Mouse (Mus musculus) hindbrain, embryonic 14.5 days (tissue): ENCODE measurements around the gene Zfp507. TPM values are rescaled to one million over a fixed set of nuclear protein-coding genes. Genes with fewer than 3 reads are reported as not detected.
A peak's percentile ranks its signal among the peaks of the same experiment; 100 is the strongest.

ENCODE experiments used
- ATAC-seq: fragments of 200-750 bp; cut with Nextera tagmentation; 2 replicates; pipeline ENCODE4 v1.8.0; 2017; ENCODE audit warnings: moderate number of reproducible peaks, mild to moderate bottlenecking, moderate TSS enrichment, moderate library complexity; ENCODE audit not compliant: low FRiP score
- DNase-seq: peaks from one replicate; pipeline ENCODE4 v3.0.0-alpha.2; 2015; ENCODE audit warnings: low spot score
- H3K27ac ChIP-seq: fragments of 300-500 bp; sonication (generic); 2 replicates; pipeline ENCODE4 v1.5.1; 2014; ENCODE audit warnings: mild to moderate bottlenecking, moderate library complexity
- H3K27me3 ChIP-seq: fragments of 300-500 bp; sonication (generic); 2 replicates; pipeline ENCODE4 v1.6.1; 2014; ENCODE audit warnings: mild to moderate bottlenecking, low read length, mixed read lengths; ENCODE audit not compliant: control insufficient read depth, insufficient read depth
- H3K36me3 ChIP-seq: fragments of 300-500 bp; sonication (generic); replicated peaks from 2 replicates; pipeline ENCODE4 v1.6.1; 2014; ENCODE audit not compliant: control insufficient read depth, insufficient read depth
- H3K4me1 ChIP-seq: fragments of 300-500 bp; sonication (generic); replicated peaks from 2 replicates; pipeline ENCODE4 v1.6.1; 2014; ENCODE audit warnings: antibody characterized with exemption, low read length, mixed read lengths; ENCODE audit not compliant: control insufficient read depth, insufficient read depth
- H3K4me2 ChIP-seq: fragments of 300-500 bp; sonication (generic); replicated peaks from 2 replicates; pipeline ENCODE4 v1.6.1; 2014; ENCODE audit warnings: mild to moderate bottlenecking, moderate library complexity
- H3K4me3 ChIP-seq: fragments of 300-500 bp; sonication (generic); replicated peaks from 2 replicates; pipeline ENCODE4 v1.5.1; 2014; ENCODE audit warnings: mild to moderate bottlenecking, low read length
- H3K9ac ChIP-seq: fragments of 300-500 bp; sonication (generic); 2 replicates; pipeline ENCODE4 v1.6.1; 2014
- H3K9me3 ChIP-seq: fragments of 300-500 bp; sonication (generic); 2 replicates; pipeline ENCODE4 v1.6.1; 2016; ENCODE audit warnings: low read length; ENCODE audit not compliant: control insufficient read depth
- WGBS: fragments of 180-500 bp; shearing (Covaris S2); extraction: QIAGEN DNeasy Blood & Tissue Kit; methylation state at CpG from one replicate; pipeline ENCODE4 v1.1.7; 2014; 5-methylcytosine and 5-hydroxymethylcytosine counted together
- polyA plus RNA-seq: library from polyadenylated mRNA; unstranded; fragments of >200 nt; fragmentation: Nextera tagmentation; extraction: Ambion mirVana; gene quantifications from 2 replicates; pipeline ENCODE4 v1.2.1, GENCODE M21; 2014

Zfp507 gene
- polyA plus RNA-seq, 1 experiment from 2014 or later = 16.0 TPM

DNA sequence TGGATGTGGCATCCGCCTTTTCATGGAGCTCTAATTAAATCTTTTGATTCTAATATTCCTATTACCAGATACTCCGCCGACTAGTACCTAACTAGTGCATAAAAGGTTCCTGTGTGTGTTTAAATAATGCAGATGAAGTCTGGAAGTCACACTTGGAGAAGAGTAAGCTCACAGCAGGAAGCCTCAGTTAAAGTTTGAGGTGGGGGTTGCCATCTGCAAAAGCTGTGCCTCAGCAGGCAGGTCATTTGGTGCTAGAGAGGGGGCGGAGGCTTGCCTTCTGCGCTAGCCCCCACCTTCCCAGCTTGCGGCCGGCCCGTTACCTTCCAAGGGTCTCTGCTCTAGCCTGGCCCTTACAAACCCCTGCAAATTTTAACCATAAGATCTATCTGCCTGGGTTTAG is 11.9 kb downstream of the Zfp507 start:
- Histone ChIP-seq H3K36me3 (peaks cover 93% of the 10 kb centered on the region), H3K9ac (no peak overlapping the region), H3K4me1 (no peaks in the 10 kb centered on the region), H3K4me2 (no peak overlapping the region), H3K4me3 (no peak overlapping the region), H3K27me3 (no peaks in the 10 kb centered on the region), H3K9me3 (no peaks in the 10 kb centered on the region), H3K27ac (no peak overlapping the region)
- no peak for ATAC-seq
- 73% methylated on average over 8 of the region's 8 CpGs for WGBS
- DNase-seq = no peak

DNA sequence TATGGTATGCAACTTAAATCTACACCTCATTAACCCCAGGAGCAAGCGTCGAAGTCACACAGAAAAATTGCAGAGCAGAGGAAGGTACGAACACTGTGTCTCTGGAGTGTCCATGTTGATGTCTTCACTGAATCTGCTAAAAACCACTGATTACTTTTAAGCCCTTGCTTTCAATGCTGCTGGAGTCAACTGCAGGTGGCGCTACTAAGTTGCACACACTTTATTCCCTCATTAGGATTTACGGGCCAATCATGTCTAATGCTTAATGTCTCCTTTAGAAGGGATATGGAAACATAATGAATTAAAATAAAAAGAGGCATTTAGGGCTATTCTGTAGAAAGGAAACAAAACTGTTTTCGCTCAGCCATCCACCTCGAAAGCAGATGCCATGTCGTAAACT is 12.6 kb downstream of the Zfp507 start:
- no peak overlapping the region for H3K4me2 ChIP-seq
- H3K4me1 ChIP-seq = no peaks in the 10 kb centered on the region
- H3K4me3 ChIP-seq = no peak overlapping the region
- no peak overlapping the region for H3K27ac ChIP-seq
- H3K36me3 ChIP-seq = peaks cover 93% of the 10 kb centered on the region
- H3K9ac ChIP-seq = no peak overlapping the region
- DNase-seq (peak; percentile 53), ATAC-seq (no peak)
- 83% methylated on average over 8 of the region's 8 CpGs for WGBS
- no peaks in the 10 kb centered on the region for H3K9me3 ChIP-seq
- no peaks in the 10 kb centered on the region for H3K27me3 ChIP-seq

DNA sequence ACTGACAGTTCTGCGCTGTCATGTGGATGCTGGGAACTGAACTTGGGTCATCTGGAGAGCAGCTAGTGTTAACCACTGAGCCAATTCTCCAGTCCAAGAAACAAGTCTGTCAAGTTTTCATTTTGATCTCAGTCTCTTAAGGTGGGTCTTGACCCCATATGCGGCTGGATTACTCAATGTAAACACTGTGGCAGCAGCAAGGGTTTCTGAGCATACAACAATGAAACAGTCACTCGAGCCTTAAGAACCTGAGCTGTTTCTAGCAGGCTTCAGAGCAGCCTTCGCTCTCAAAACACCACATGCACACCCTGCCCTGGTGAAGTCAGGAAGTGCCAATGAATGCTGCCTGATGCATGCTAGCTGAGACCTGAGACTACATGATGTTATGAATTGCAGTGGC is 17.2 kb downstream of the Zfp507 start:
- Histone ChIP-seq H3K9ac (no peak overlapping the region), H3K27me3 (no peaks in the 10 kb centered on the region), H3K27ac (no peak overlapping the region), H3K9me3 (no peaks in the 10 kb centered on the region), H3K4me2 (no peak overlapping the region), H3K4me1 (no peaks in the 10 kb centered on the region), H3K4me3 (no peak overlapping the region), H3K36me3 (peaks cover 74% of the 10 kb centered on the region)
- DNase-seq = no peak
- ATAC-seq = no peak
- 91% methylated on average over 4 of the region's 4 CpGs for WGBS

DNA sequence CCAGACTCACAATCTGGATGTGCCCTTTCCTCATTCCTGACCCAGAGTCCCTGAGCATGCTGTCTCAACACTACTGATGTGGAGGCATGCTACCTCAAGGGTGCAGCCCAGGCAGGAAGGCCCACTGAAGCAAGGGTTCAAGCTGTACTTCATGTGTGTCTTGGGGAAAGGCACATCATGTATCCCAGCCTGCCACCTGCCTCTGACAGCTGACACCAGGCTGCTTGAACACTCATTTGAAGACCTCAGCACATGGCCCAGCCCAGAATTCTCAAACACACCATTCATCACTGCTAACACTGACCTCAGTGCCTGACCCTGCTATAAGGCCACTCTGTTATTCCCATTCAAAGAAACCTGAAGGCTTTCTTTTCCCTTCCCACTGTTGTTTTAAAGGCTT is 20.6 kb downstream of the Zfp507 start:
- no peak for ATAC-seq
- no peak overlapping the region for H3K4me2 ChIP-seq
- H3K27ac ChIP-seq = no peak overlapping the region
- H3K9ac ChIP-seq = no peak overlapping the region
- H3K9me3 ChIP-seq = no peaks in the 10 kb centered on the region
- no peak for DNase-seq
- peaks cover 71% of the 10 kb centered on the region for H3K36me3 ChIP-seq
- H3K4me3 ChIP-seq = no peak overlapping the region
- no peaks in the 10 kb centered on the region for H3K4me1 ChIP-seq
- H3K27me3 ChIP-seq = no peaks in the 10 kb centered on the region

DNA sequence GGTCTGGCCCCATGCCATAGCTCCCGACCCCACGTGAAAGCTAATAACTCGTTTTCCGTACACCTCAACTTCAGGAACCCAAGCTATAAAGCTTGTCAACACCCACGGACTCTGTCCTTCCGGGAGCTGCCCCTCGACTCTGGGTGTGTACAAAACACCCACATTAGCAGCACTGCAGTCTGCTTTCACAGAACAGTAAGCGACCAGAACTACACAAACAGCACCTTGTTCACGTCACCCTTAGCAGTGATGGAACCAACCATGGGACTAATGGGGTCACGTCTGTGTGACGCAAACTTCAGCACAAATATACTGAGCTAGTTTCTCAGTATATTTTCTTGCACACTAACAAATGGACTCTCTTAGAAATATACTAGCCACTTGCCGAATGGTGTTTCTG is 28.7 kb downstream of the Zfp507 start:
- Histone ChIP-seq H3K9ac (no peak overlapping the region), H3K27ac (no peak overlapping the region), H3K4me1 (no peaks in the 10 kb centered on the region), H3K4me2 (no peak overlapping the region), H3K36me3 (peaks cover 71% of the 10 kb centered on the region), H3K4me3 (no peak overlapping the region), H3K9me3 (no peaks in the 10 kb centered on the region), H3K27me3 (no peaks in the 10 kb centered on the region)
- DNase-seq (no peak), ATAC-seq (no peak)
- WGBS = 96% methylated on average over 12 of the region's 12 CpGs

DNA sequence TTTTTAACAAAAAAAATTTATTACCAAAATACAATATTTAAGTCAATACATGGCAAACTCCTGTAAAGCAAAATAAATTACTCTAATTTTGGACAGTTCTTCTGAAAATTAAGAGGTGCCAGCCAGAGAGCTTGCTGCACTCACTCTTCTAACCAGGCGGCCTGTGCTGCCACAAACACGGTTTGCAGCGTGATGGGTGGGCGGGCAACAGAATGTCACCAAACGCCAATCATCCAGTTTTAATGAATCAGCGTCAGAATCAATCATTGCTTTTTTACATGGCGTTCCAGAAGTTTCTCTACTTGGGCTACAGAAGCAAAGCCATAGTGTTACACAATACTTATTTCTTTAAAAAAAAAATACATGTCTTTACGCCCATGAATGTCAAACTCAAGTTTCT is 30.5 kb downstream of the Zfp507 start:
- Histone ChIP-seq H3K4me1 (no peaks in the 10 kb centered on the region), H3K4me2 (no peak overlapping the region), H3K9ac (no peak overlapping the region), H3K27ac (no peak overlapping the region), H3K27me3 (no peaks in the 10 kb centered on the region), H3K9me3 (no peaks in the 10 kb centered on the region), H3K4me3 (no peak overlapping the region), H3K36me3 (peaks cover 56% of the 10 kb centered on the region)
- DNase-seq (no peak), ATAC-seq (no peak)
- WGBS = 84% methylated on average over 8 of the region's 8 CpGs

DNA sequence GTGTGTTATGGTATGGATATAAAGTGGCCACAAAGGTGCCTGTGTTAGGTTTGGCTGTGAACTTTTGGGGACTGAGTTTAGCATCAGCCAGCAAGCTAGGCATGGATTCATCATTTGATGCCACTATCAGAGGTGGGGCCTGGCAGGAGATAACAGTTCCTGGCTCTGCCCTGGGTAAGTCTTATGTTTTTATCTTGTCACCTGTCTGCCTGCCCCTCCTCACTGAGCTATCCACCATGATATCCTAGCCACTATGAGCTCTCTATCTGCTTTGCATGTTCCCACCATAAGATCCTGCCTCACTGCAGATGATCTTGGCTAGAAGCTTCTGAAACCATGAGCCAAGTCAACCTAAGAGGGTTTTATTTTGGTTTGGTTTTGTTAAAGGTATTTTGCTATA is 31.7 kb downstream of the Zfp507 start:
- no peak overlapping the region for H3K27ac ChIP-seq
- no peak overlapping the region for H3K4me3 ChIP-seq
- H3K4me1 ChIP-seq = no peaks in the 10 kb centered on the region
- H3K9ac ChIP-seq = no peak overlapping the region
- ATAC-seq = no peak
- no peak overlapping the region for H3K4me2 ChIP-seq
- H3K36me3 ChIP-seq = peaks cover 45% of the 10 kb centered on the region
- H3K27me3 ChIP-seq = no peaks in the 10 kb centered on the region
- H3K9me3 ChIP-seq = no peaks in the 10 kb centered on the region
- no peak for DNase-seq

DNA sequence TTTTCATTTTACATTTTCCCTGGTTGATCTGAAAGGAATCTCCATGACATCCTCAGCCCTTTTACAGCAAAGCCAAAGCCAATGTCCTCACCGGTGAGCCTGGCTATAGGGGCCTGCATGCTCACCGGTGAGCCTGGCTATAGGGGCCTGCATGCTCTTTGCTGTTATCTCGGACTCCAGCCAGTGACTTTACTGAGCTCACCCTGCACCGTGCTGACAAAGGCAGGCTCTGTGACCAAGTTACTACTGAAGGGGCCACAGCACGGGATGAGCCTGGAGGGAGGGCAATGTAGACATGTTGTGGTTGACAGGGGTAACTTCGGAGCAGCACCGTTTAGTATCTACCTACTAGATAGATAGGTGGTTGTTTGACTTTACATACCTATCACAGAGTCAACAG is 32.7 kb downstream of the Zfp507 start:
- no peaks in the 10 kb centered on the region for H3K4me1 ChIP-seq
- no peak for ATAC-seq
- no peaks in the 10 kb centered on the region for H3K9me3 ChIP-seq
- H3K9ac ChIP-seq = no peak overlapping the region
- no peak overlapping the region for H3K27ac ChIP-seq
- 90% methylated on average over 7 of the region's 7 CpGs for WGBS
- H3K4me2 ChIP-seq = no peak overlapping the region
- H3K36me3 ChIP-seq = peaks cover 36% of the 10 kb centered on the region
- no peak for DNase-seq
- no peaks in the 10 kb centered on the region for H3K27me3 ChIP-seq
- H3K4me3 ChIP-seq = no peak overlapping the region

DNA sequence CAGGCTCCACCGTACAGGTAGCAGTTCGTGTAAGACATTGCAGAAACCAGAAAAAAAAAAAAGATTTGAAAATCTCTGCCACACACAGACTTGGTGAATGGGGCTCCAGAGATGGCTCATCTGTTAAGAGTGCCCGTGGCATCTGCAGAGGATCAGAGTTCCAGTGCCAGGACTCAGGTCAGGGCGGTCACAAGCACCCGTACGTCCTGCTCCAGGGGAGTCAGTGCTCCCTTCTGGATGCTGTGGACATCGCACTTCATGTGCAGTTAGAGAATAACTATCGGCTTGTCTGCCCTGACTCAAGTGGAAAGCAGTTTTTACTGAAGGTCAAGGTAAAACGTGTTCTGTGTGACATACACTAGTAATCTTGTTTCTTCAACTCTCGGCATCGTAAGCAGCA is 38.3 kb downstream of the Zfp507 start:
- H3K27ac ChIP-seq = no peak overlapping the region
- WGBS = 92% methylated on average over 11 of the region's 11 CpGs
- no peak overlapping the region for H3K4me3 ChIP-seq
- DNase-seq = no peak
- no peaks in the 10 kb centered on the region for H3K9me3 ChIP-seq
- no peak for ATAC-seq
- no peaks in the 10 kb centered on the region for H3K4me1 ChIP-seq
- no peak overlapping the region for H3K9ac ChIP-seq
- no peaks in the 10 kb centered on the region for H3K27me3 ChIP-seq
- H3K4me2 ChIP-seq = no peak overlapping the region
- no peaks in the 10 kb centered on the region for H3K36me3 ChIP-seq

DNA sequence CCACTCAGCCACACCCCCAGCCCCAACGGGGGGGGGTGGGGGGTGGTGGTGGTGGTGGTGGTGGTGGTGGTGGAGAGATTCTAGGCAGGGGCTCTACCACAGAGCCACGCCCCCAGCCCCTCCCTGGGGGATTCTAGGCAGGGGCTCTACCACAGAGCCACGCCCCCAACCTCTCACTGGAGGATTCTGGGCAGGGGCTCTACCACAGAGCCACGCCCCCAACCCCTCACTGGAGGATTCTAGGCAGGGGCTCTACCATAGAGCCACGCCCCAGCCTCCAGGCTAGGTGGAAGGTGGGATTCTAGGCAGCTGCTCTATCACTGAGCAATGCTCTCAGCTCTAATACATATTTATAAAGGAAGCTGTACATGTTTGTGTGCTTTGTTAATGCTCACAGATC is 41.0 kb downstream of the Zfp507 start:
- Histone ChIP-seq H3K27ac (no peak overlapping the region), H3K36me3 (no peaks in the 10 kb centered on the region), H3K4me1 (no peaks in the 10 kb centered on the region), H3K4me2 (no peak overlapping the region), H3K9me3 (no peaks in the 10 kb centered on the region), H3K9ac (no peak overlapping the region), H3K4me3 (no peak overlapping the region), H3K27me3 (no peaks in the 10 kb centered on the region)
- no peak for DNase-seq
- ATAC-seq = no peak
- WGBS = 68% methylated on average over 5 of the region's 5 CpGs
